ENCODE assay signal across 29 mouse cellular contexts in the genomic region with DNA sequence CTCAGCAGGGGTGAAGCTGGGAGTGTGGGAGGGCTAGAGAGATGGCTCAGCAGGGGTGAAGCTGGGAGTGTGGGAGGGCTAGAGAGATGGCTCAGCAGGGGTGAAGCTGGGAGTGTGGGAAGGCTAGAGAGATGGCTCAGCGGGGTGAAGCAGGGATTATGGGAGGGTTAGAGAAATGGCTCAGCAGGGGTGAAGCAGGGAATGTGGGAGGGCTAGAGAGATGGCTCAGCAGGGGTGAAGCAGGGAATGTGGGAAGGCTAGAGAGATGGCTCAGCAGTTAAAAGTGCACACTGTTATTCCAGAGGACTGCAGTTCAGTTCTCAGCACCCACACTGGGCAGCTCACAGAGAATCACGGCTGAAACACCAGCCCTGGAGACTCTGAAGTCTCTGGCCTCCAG. TPM values are rescaled to one million over a fixed set of nuclear protein-coding genes. Genes with fewer than 3 reads are reported as not detected.
"Had no signal": no experiment of that assay in that cellular context is flagged by ENCODE, and none has a peak within 500 bp of the region (broad histone marks: within the 10 kb centered on the region; RNA-seq: fewer than 3 reads in every experiment).

No protein-coding gene starts in this region.

- H3K36me3 ChIP-seq: heart, embryonic 13.5 days; heart, embryonic 15.5 days; hindbrain, embryonic 13.5 days; hindbrain, embryonic 15.5 days; limb, embryonic 10.5 days; limb, embryonic 12.5 days; liver, embryonic 12.5 days had no signal

- H3K4me1 ChIP-seq: limb, embryonic 10.5 days; limb, embryonic 12.5 days had no signal

- ATAC-seq: hindbrain, postnatal 0 days; intestine, embryonic 16.5 days; liver, embryonic 12.5 days had no signal

- DNase-seq: gastrocnemius, postnatal 14 days; gastrocnemius, postnatal 36 days; heart, adult 11 months; heart, adult 2 months; heart, postnatal 14 days; heart, postnatal 36 days; kidney, adult 11 months; kidney, adult 2 months; kidney, postnatal 14 days; kidney, postnatal 36 days; liver had no signal

- H3K9ac ChIP-seq: heart, embryonic 13.5 days; heart, embryonic 15.5 days; hindbrain, embryonic 13.5 days; hindbrain, embryonic 15.5 days; limb, embryonic 12.5 days; liver, embryonic 12.5 days; liver, embryonic 14.5 days had no signal

- H3K4me2 ChIP-seq: heart, embryonic 11.5 days; heart, embryonic 13.5 days; heart, embryonic 15.5 days; hindbrain, embryonic 13.5 days; hindbrain, embryonic 15.5 days; limb, embryonic 12.5 days; liver, embryonic 12.5 days had no signal

- H3K27ac ChIP-seq: heart, adult 2 months; heart, embryonic 13.5 days; heart, embryonic 15.5 days; hindbrain, embryonic 13.5 days; hindbrain, embryonic 15.5 days; hindbrain, postnatal 0 days; kidney, postnatal 0 days; layer of hippocampus, adult 2 months; left cerebral cortex, adult 2 months; limb, embryonic 10.5 days; limb, embryonic 12.5 days; liver, embryonic 12.5 days; liver, embryonic 14.5 days had no signal

- H3K27me3 ChIP-seq: heart, embryonic 13.5 days; heart, embryonic 15.5 days; hindbrain, embryonic 13.5 days; hindbrain, embryonic 15.5 days; limb, embryonic 12.5 days; liver, embryonic 12.5 days had no signal

- H3K4me3 ChIP-seq: heart, adult 2 months; heart, embryonic 13.5 days; heart, embryonic 15.5 days; hindbrain, embryonic 13.5 days; hindbrain, embryonic 15.5 days; layer of hippocampus, adult 2 months; left cerebral cortex, adult 2 months; limb, embryonic 10.5 days; limb, embryonic 12.5 days; liver, embryonic 12.5 days had no signal

- H3K9me3 ChIP-seq: heart, embryonic 13.5 days; heart, embryonic 15.5 days; hindbrain, embryonic 13.5 days; hindbrain, embryonic 15.5 days; limb, embryonic 10.5 days; limb, embryonic 12.5 days; liver, embryonic 12.5 days had no signal

RNA-seq across cellular contexts. Expression of gene Ttc39d, which starts 53.6 kb away (rescaled TPM):
- total RNA-seq: gastrocnemius, adult 18-20 months; gastrocnemius, postnatal 36 days; heart, postnatal 36 days; hematopoietic stem cell, adult 5-6 weeks; hindbrain, postnatal 0 days had no signal
- polyA plus RNA-seq: hindbrain, embryonic 11.5 days; intestine, embryonic 14.5 days; intestine, embryonic 16.5 days; kidney, postnatal 0 days; limb, embryonic 12.5 days; liver, embryonic 12.5 days had no signal
